Mouse (Mus musculus) megakaryocyte, embryonic 14.5 days (primary cell): ENCODE data around the gene Phldb3.

Experiments
- FLI1 ChIP-seq: IDR thresholded peaks from 2 replicates; pipeline ENCODE4 v1.6.1; 2012; ENCODE audit warnings: low read length, inconsistent platforms, mixed read lengths
- GATA1 ChIP-seq: IDR thresholded peaks from 3 replicates; pipeline ENCODE4 v1.6.1; 2012; ENCODE audit warnings: mixed read lengths, low read length, inconsistent platforms, borderline replicate concordance

- TF ChIP-seq GATA1 = no peak
- no peak for TF ChIP-seq FLI1
Measured at GRCm38 (mm10) chr7:24661118-24661904, 50.7 kb downstream of the Phldb3 start.
